ENCODE assay signal across 8 mouse cellular contexts in genomic region chr10:63337951-63338836, GRCm38 (mm10). TPM values are rescaled to one million over a fixed set of nuclear protein-coding genes. Genes with fewer than 3 reads are reported as not detected.
A peak's percentile ranks its signal among the peaks of the same experiment; 100 is the strongest.
DNase-seq lines count a peak whose midpoint lies in the region; ATAC-seq and TF ChIP-seq lines count a peak whose summit lies in the region.

No protein-coding gene starts in this region.

- intact Hi-C loops in left cerebral cortex, adult 2 months (cut with DNase I), result loop anchor here (1.0 kb wide), 1 partner anchor 44 kb away; the partner anchor contains the start of gene Dnajc12

- peak overlapping the region; percentile 92 for H3K27ac ChIP-seq in hindbrain, embryonic 14.5 days
- H3K27ac ChIP-seq in left cerebral cortex, adult 2 months, result peak overlapping the region; percentile 90
- no peak overlapping the region for H3K27ac ChIP-seq in macrophage

- H3K4me2 ChIP-seq in hindbrain, embryonic 14.5 days (replicated peaks), result peak overlapping the region; percentile 69

- peaks cover 49% of the 10 kb centered on the region for H3K79me2 ChIP-seq in macrophage (ENCODE audit: inconsistent target)

- peak; percentile 39 for DNase-seq in R1 (ENCODE audit: low read depth, low spot score)
- peak; percentile 75 to 78 for DNase-seq in cerebellum, postnatal 10 days
- DNase-seq in frontal cortex, postnatal 10 days (ENCODE audit: low spot score in 2 of 2), result peak; percentile 26 to 49
- DNase-seq in hindbrain, embryonic 14.5 days (ENCODE audit: low spot score), result peak; percentile 61
- DNase-seq in left cerebral cortex, adult 2 months (ENCODE audit: extremely low spot score in 1 of 2, low spot score in 2 of 2), result peak; percentile 46 to 60
- peak; percentile 37 to 50 for DNase-seq in right cerebral cortex, adult 2 months (ENCODE audit: low spot score in 2 of 2)
- peak; percentile 61 for DNase-seq in urinary bladder, postnatal 14 days (ENCODE audit: low spot score)

- TF ChIP-seq CTCF in left cerebral cortex, adult 2 months (IDR thresholded peaks at IDR 0.05), result no peak

- no peaks in the 10 kb centered on the region for H3K27me3 ChIP-seq in hindbrain, embryonic 14.5 days (ENCODE audit: control insufficient read depth, insufficient read depth, low read length)

- peak overlapping the region; percentile 95 for H3K9ac ChIP-seq in hindbrain, embryonic 14.5 days

- H3K9me3 ChIP-seq in hindbrain, embryonic 14.5 days (ENCODE audit: control insufficient read depth, low read length), result no peaks in the 10 kb centered on the region

- WGBS in hindbrain, embryonic 14.5 days, result 2% methylated on average over 51 of the region's 113 CpGs
- WGBS in macrophage (ENCODE audit: missing documents), result under 1% methylated on average over 102 of the region's 113 CpGs

- H3K36me3 ChIP-seq in hindbrain, embryonic 14.5 days (replicated peaks; ENCODE audit: control insufficient read depth, insufficient read depth), result peaks cover 20% of the 10 kb centered on the region
- 0 out of 2 replicates have a peak, but pooled peaks cover 14% of the 10 kb centered on the region for H3K36me3 ChIP-seq in macrophage (ENCODE audit: inconsistent target)

- ATAC-seq in hindbrain, embryonic 14.5 days (ENCODE audit: low FRiP score), result peak; percentile 82

- H3K4me1 ChIP-seq in hindbrain, embryonic 14.5 days (replicated peaks; ENCODE audit: control insufficient read depth, insufficient read depth, low read length), result peaks cover 21% of the 10 kb centered on the region

- peak overlapping the region; percentile 84 for H3K4me3 ChIP-seq in hindbrain, embryonic 14.5 days (replicated peaks; ENCODE audit: low read length)
- peak overlapping the region; percentile 65 for H3K4me3 ChIP-seq in left cerebral cortex, adult 2 months
- H3K4me3 ChIP-seq in macrophage (ENCODE audit: inconsistent target), result peak overlapping the region; percentile 62

RNA-seq across cellular contexts. Expression of gene Sirt1, which starts 43.3 kb away (rescaled TPM):
- polyA plus RNA-seq in hindbrain, embryonic 14.5 days (2014; fragmentation: Nextera tagmentation; extraction: Ambion mirVana), result 5.7 and 6.8 TPM in 2 replicates
- 10 to 100 TPM; 14.0 to 14.6 TPM for total RNA-seq in left cerebral cortex, adult 2 months (2021)
- 100 to 1,000 TPM in 3 of 26 experiments, 10 to 100 TPM in 23; 23.5 to 168 (median 58.2) TPM for total RNA-seq in macrophage (2018; cell fraction: chromatin; rRNA removed)
- total RNA-seq in macrophage (2018; cell fraction: cytosol; rRNA removed), result 10 to 100 TPM in 22 of 26 experiments, 1 to 10 TPM in 4; 8.6 to 39.6 (median 15.8) TPM
- 100 to 1,000 TPM in 3 of 26 experiments, 10 to 100 TPM in 23; 25.1 to 141 (median 49.8) TPM for total RNA-seq in macrophage (2018; cell fraction: nucleus; rRNA removed)
- polyA plus RNA-seq in macrophage (2018), result 10.9 to 13.4 TPM (median 13.3 TPM) in 3 replicates

RNA-seq across cellular contexts. Expression of gene Dnajc12, which starts 44.0 kb away (rescaled TPM):
- polyA plus RNA-seq in hindbrain, embryonic 14.5 days (2014; fragmentation: Nextera tagmentation; extraction: Ambion mirVana), result 19.7 and 23.4 TPM in 2 replicates
- 10 to 100 TPM; 23.0 to 24.0 TPM for total RNA-seq in left cerebral cortex, adult 2 months (2021)
- 1 to 10 TPM; 1.3 to 8.2 (median 2.5) TPM for total RNA-seq in macrophage (2018; cell fraction: chromatin; rRNA removed)
- 10 to 100 TPM in 9 of 26 experiments, 1 to 10 TPM in 17; 5.4 to 18.1 (median 9.7) TPM for total RNA-seq in macrophage (2018; cell fraction: cytosol; rRNA removed)
- 1 to 10 TPM; 1.1 to 5.8 (median 3.2) TPM for total RNA-seq in macrophage (2018; cell fraction: nucleus; rRNA removed)
- polyA plus RNA-seq in macrophage (2018), result 9.2 to 14.2 TPM (median 9.3 TPM) in 3 replicates
